Mouse (Mus musculus): Measurements from ENCODE around the gene Tceal7. TPM values are rescaled to one million over a fixed set of nuclear protein-coding genes. Genes with fewer than 3 reads are reported as not detected.
A peak's percentile ranks its signal among the peaks of the same experiment; 100 is the strongest.

The Tceal7 gene
- polyA plus RNA-seq, 1 experiment from 2014 or later = 0.82 TPM

GRCm38 (mm10) chrX:136238118-136238517 lies 23.5 kb downstream of the Tceal7 start:
- Histone ChIP-seq H3K9me3 (ENCODE audit: control insufficient read depth, low read length) (no peaks in the 10 kb centered on the region), H3K9ac (ENCODE audit: low read depth, low read length) (no peak overlapping the region), H3K4me1 (replicated peaks; ENCODE audit: control insufficient read depth, insufficient read depth, low read length) (no peaks in the 10 kb centered on the region), H3K27me3 (ENCODE audit: control insufficient read depth, insufficient read depth, low read length) (no peaks in the 10 kb centered on the region), H3K27ac (ENCODE audit: low read depth, low read length) (no peak overlapping the region), H3K4me2 (replicated peaks; ENCODE audit: low read depth, low read length) (no peak overlapping the region), H3K36me3 (ENCODE audit: control insufficient read depth, insufficient read depth, low read length) (no peaks in the 10 kb centered on the region), H3K4me3 (ENCODE audit: low read depth, low read length) (no peak overlapping the region)
- ATAC-seq (ENCODE audit: low FRiP score) (no peak), DNase-seq (ENCODE audit: low spot score) (peak; percentile 43)
- 46% methylated on average over 3 of the region's 3 CpGs for WGBS

- ATAC-seq (ENCODE audit: low FRiP score) = no peak
- WGBS = 80% methylated on average over 2 of the region's 2 CpGs
These were observed 28.6 kb downstream of the Tceal7 start for GRCm38 (mm10) chrX:136243181-136243580.

GRCm38 (mm10) chrX:136244574-136245229 lies 30.1 kb downstream of the Tceal7 start, which contains the start of gene Tceal9:
TSS of gene Tceal9 (plus strand) at chrX:136245079.
- Histone ChIP-seq H3K27ac (ENCODE audit: low read depth, low read length) (0 out of 2 replicates have a peak within 1 kb of the TSS, but pooled peaks have one; percentile 3), H3K9ac (ENCODE audit: low read depth, low read length) (peak within 1 kb of the TSS; percentile 72), H3K4me2 (replicated peaks; ENCODE audit: low read depth, low read length) (peak within 1 kb of the TSS; percentile 42), H3K4me1 (replicated peaks; ENCODE audit: control insufficient read depth, insufficient read depth, low read length) (no peaks in the 10 kb centered on the region), H3K4me3 (ENCODE audit: low read depth, low read length) (peak within 1 kb of the TSS; percentile 55), H3K9me3 (ENCODE audit: control insufficient read depth, low read length) (no peaks in the 10 kb centered on the region), H3K27me3 (ENCODE audit: control insufficient read depth, insufficient read depth, low read length) (no peaks in the 10 kb centered on the region), H3K36me3 (ENCODE audit: control insufficient read depth, insufficient read depth, low read length) (no peaks in the 10 kb centered on the region)
- ATAC-seq (ENCODE audit: low FRiP score) (peak; percentile 96), DNase-seq (ENCODE audit: low spot score) (peak; percentile 83)
- WGBS = 18% methylated on average over 20 of the region's 20 CpGs

More at GRCm38 (mm10) chrX:136243181-136243580, 28.6 kb downstream of the Tceal7 start:
- DNase-seq (ENCODE audit: low spot score) = no peak
- Histone ChIP-seq H3K4me2 (replicated peaks; ENCODE audit: low read depth, low read length) (no peak overlapping the region), H3K27me3 (ENCODE audit: control insufficient read depth, insufficient read depth, low read length) (no peaks in the 10 kb centered on the region), H3K4me1 (replicated peaks; ENCODE audit: control insufficient read depth, insufficient read depth, low read length) (no peaks in the 10 kb centered on the region), H3K4me3 (ENCODE audit: low read depth, low read length) (no peak overlapping the region), H3K27ac (ENCODE audit: low read depth, low read length) (no peak overlapping the region), H3K9me3 (ENCODE audit: control insufficient read depth, low read length) (no peaks in the 10 kb centered on the region), H3K9ac (ENCODE audit: low read depth, low read length) (no peak overlapping the region), H3K36me3 (ENCODE audit: control insufficient read depth, insufficient read depth, low read length) (no peaks in the 10 kb centered on the region)

- no peaks in the 10 kb centered on the region for H3K27me3 ChIP-seq (ENCODE audit: control insufficient read depth, insufficient read depth, low read length)
- H3K27ac ChIP-seq (ENCODE audit: low read depth, low read length) = 0 out of 2 replicates have a peak overlapping the region, but pooled peaks have one; percentile 3
- 14% methylated on average over 13 of the region's 15 CpGs for WGBS
- H3K9me3 ChIP-seq (ENCODE audit: control insufficient read depth, low read length) = no peaks in the 10 kb centered on the region
- peak overlapping the region; percentile 42 for H3K4me2 ChIP-seq (replicated peaks; ENCODE audit: low read depth, low read length)
- H3K4me3 ChIP-seq (ENCODE audit: low read depth, low read length) = peak overlapping the region; percentile 55
- DNase-seq (ENCODE audit: low spot score) (peak; percentile 37), ATAC-seq (ENCODE audit: low FRiP score) (peak; percentile 82)
- no peaks in the 10 kb centered on the region for H3K4me1 ChIP-seq (replicated peaks; ENCODE audit: control insufficient read depth, insufficient read depth, low read length)
- H3K9ac ChIP-seq (ENCODE audit: low read depth, low read length) = peak overlapping the region; percentile 72
- H3K36me3 ChIP-seq (ENCODE audit: control insufficient read depth, insufficient read depth, low read length) = no peaks in the 10 kb centered on the region
These were observed 31.0 kb downstream of the Tceal7 start for GRCm38 (mm10) chrX:136245521-136246071.

GRCm38 (mm10) chrX:136248811-136249210 lies 34.2 kb downstream of the Tceal7 start:
- 86% methylated on average over 6 of the region's 6 CpGs for WGBS
- no peaks in the 10 kb centered on the region for H3K27me3 ChIP-seq (ENCODE audit: control insufficient read depth, insufficient read depth, low read length)
- no peak overlapping the region for H3K27ac ChIP-seq (ENCODE audit: low read depth, low read length)
- DNase-seq (ENCODE audit: low spot score) (no peak), ATAC-seq (ENCODE audit: low FRiP score) (no peak)
- H3K9ac ChIP-seq (ENCODE audit: low read depth, low read length) = no peak overlapping the region
- H3K4me1 ChIP-seq (replicated peaks; ENCODE audit: control insufficient read depth, insufficient read depth, low read length) = no peaks in the 10 kb centered on the region
- no peak overlapping the region for H3K4me2 ChIP-seq (replicated peaks; ENCODE audit: low read depth, low read length)
- no peaks in the 10 kb centered on the region for H3K36me3 ChIP-seq (ENCODE audit: control insufficient read depth, insufficient read depth, low read length)
- no peak overlapping the region for H3K4me3 ChIP-seq (ENCODE audit: low read depth, low read length)
- H3K9me3 ChIP-seq (ENCODE audit: control insufficient read depth, low read length) = no peaks in the 10 kb centered on the region

GRCm38 (mm10) chrX:136249671-136250070 lies 35.1 kb downstream of the Tceal7 start:
- no peak overlapping the region for H3K27ac ChIP-seq (ENCODE audit: low read depth, low read length)
- H3K9ac ChIP-seq (ENCODE audit: low read depth, low read length) = no peak overlapping the region
- DNase-seq (ENCODE audit: low spot score) (no peak), ATAC-seq (ENCODE audit: low FRiP score) (no peak)
- no peaks in the 10 kb centered on the region for H3K36me3 ChIP-seq (ENCODE audit: control insufficient read depth, insufficient read depth, low read length)
- H3K4me1 ChIP-seq (replicated peaks; ENCODE audit: control insufficient read depth, insufficient read depth, low read length) = no peaks in the 10 kb centered on the region
- H3K4me3 ChIP-seq (ENCODE audit: low read depth, low read length) = no peak overlapping the region
- no peak overlapping the region for H3K4me2 ChIP-seq (replicated peaks; ENCODE audit: low read depth, low read length)
- 85% methylated on average over 7 of the region's 7 CpGs for WGBS
- no peaks in the 10 kb centered on the region for H3K27me3 ChIP-seq (ENCODE audit: control insufficient read depth, insufficient read depth, low read length)
- no peaks in the 10 kb centered on the region for H3K9me3 ChIP-seq (ENCODE audit: control insufficient read depth, low read length)

GRCm38 (mm10) chrX:136252023-136252729 lies 37.6 kb downstream of the Tceal7 start:
- no peak for ATAC-seq (ENCODE audit: low FRiP score)
- Histone ChIP-seq H3K27ac (ENCODE audit: low read depth, low read length) (no peak overlapping the region), H3K9me3 (ENCODE audit: control insufficient read depth, low read length) (no peaks in the 10 kb centered on the region), H3K9ac (ENCODE audit: low read depth, low read length) (no peak overlapping the region), H3K4me3 (ENCODE audit: low read depth, low read length) (no peak overlapping the region), H3K4me2 (replicated peaks; ENCODE audit: low read depth, low read length) (no peak overlapping the region), H3K4me1 (replicated peaks; ENCODE audit: control insufficient read depth, insufficient read depth, low read length) (no peaks in the 10 kb centered on the region), H3K27me3 (ENCODE audit: control insufficient read depth, insufficient read depth, low read length) (no peaks in the 10 kb centered on the region), H3K36me3 (ENCODE audit: control insufficient read depth, insufficient read depth, low read length) (no peaks in the 10 kb centered on the region)
- no peak for DNase-seq (ENCODE audit: low spot score)
- WGBS = 65% methylated on average over 6 of the region's 6 CpGs

GRCm38 (mm10) chrX:136267720-136268119 lies 53.1 kb downstream of the Tceal7 start:
- no peaks in the 10 kb centered on the region for H3K9me3 ChIP-seq (ENCODE audit: control insufficient read depth, low read length)
- no peak overlapping the region for H3K9ac ChIP-seq (ENCODE audit: low read depth, low read length)
- ATAC-seq (ENCODE audit: low FRiP score) (no peak), DNase-seq (ENCODE audit: low spot score) (no peak)
- WGBS = 78% methylated on average over 5 of the region's 5 CpGs
- H3K27ac ChIP-seq (ENCODE audit: low read depth, low read length) = no peak overlapping the region
- no peaks in the 10 kb centered on the region for H3K4me1 ChIP-seq (replicated peaks; ENCODE audit: control insufficient read depth, insufficient read depth, low read length)
- no peaks in the 10 kb centered on the region for H3K36me3 ChIP-seq (ENCODE audit: control insufficient read depth, insufficient read depth, low read length)
- H3K4me3 ChIP-seq (ENCODE audit: low read depth, low read length) = no peak overlapping the region
- H3K27me3 ChIP-seq (ENCODE audit: control insufficient read depth, insufficient read depth, low read length) = no peaks in the 10 kb centered on the region
- no peak overlapping the region for H3K4me2 ChIP-seq (replicated peaks; ENCODE audit: low read depth, low read length)

Data from hindbrain, embryonic 11.5 days (tissue).